Mouse (Mus musculus) ES-E14 (cell line): Measurements from ENCODE around the gene Styx. TPM values are rescaled to one million over a fixed set of nuclear protein-coding genes. Genes with fewer than 3 reads are reported as not detected.

ENCODE experiments used
- DNase-seq: peaks from one replicate; pipeline ENCODE4 v3.0.0-alpha.2; 2013; ENCODE audit warnings: low read depth, low spot score
- H3K27ac ChIP-seq: 2 replicates; pipeline ENCODE4 v1.5.1; 2012; ENCODE audit warnings: low read depth, mild to moderate bottlenecking, low read length, moderate library complexity, mixed read lengths; ENCODE audit not compliant: poor library complexity, insufficient read depth, severe bottlenecking
- H3K36me3 ChIP-seq: 2 replicates; pipeline ENCODE4 v1.6.1; 2012; ENCODE audit warnings: mild to moderate bottlenecking, low read length, moderate library complexity, mixed read lengths; ENCODE audit not compliant: control insufficient read depth, poor library complexity, insufficient read depth, severe bottlenecking
- H3K4me1 ChIP-seq, 2 experiments: fragments of 150-350 bp in 1 of 2; sonication (generic) in 1 of 2; 2 replicates each; pipeline ENCODE4 v1.6.1; 2012; ENCODE audit warnings: low read length in 2 of 2, mild to moderate bottlenecking in 1 of 2, mixed read lengths in 1 of 2; ENCODE audit not compliant: control insufficient read depth in 2 of 2, insufficient read depth in 2 of 2, poor library complexity in 1 of 2
- H3K4me3 ChIP-seq, 2 experiments: fragments of 150-350 bp in 1 of 2; sonication (generic) in 1 of 2; 2 replicates each; pipeline ENCODE4 v1.5.1; 2012; ENCODE audit warnings: low read length in 2 of 2, low read depth in 1 of 2, mild to moderate bottlenecking in 1 of 2, mixed read lengths in 1 of 2; ENCODE audit not compliant: insufficient read depth in 1 of 2, poor library complexity in 1 of 2, severe bottlenecking in 1 of 2
- H3K9ac ChIP-seq: 2 replicates; pipeline ENCODE4 v1.6.1; 2012; ENCODE audit warnings: low read depth, mild to moderate bottlenecking, low read length, mixed read lengths; ENCODE audit not compliant: poor library complexity, insufficient read depth, severe bottlenecking
- H3K9me3 ChIP-seq: fragments of 150-350 bp; sonication (generic); 2 replicates; pipeline ENCODE4 v1.6.1; 2012; ENCODE audit warnings: low read depth, mild to moderate bottlenecking, low read length; ENCODE audit not compliant: control insufficient read depth, insufficient read depth
- CHD2 ChIP-seq: IDR thresholded peaks from 2 replicates; pipeline ENCODE4 v1.6.1; 2014; ENCODE audit warnings: mild to moderate bottlenecking, low read depth, low read length, inconsistent platforms
- HCFC1 ChIP-seq: IDR thresholded peaks from 2 replicates; pipeline ENCODE4 v1.6.1; 2012; ENCODE audit warnings: low read length, inconsistent platforms, borderline replicate concordance; ENCODE audit not compliant: insufficient read depth
- MAFK ChIP-seq: IDR thresholded peaks from 2 replicates; pipeline ENCODE4 v1.6.1; 2014; ENCODE audit warnings: mild to moderate bottlenecking, low read depth, low read length, inconsistent platforms; ENCODE audit not compliant: insufficient read depth
- ZC3H11A ChIP-seq: IDR thresholded peaks from 2 replicates; pipeline ENCODE4 v1.6.1; 2012; ENCODE audit warnings: low read depth, mild to moderate bottlenecking, inconsistent platforms, low read length, borderline replicate concordance
- ZNF384 ChIP-seq: IDR thresholded peaks from 2 replicates; pipeline ENCODE4 v1.6.1; 2012; ENCODE audit warnings: low read depth, low read length, inconsistent platforms
- in situ Hi-C, 2 experiments: fragments of 600-800 bp; cut with MboI; formaldehyde crosslinking; loops; one replicate each; pipeline ENCODE4 v1.15.1; 2025; ENCODE audit warnings: low sequenced_read_pairs in 2 of 2, inconsistent platforms in 1 of 2; ENCODE audit not compliant: unreplicated experiment in 2 of 2
- total RNA-seq: library from RNA; depleted of rRNA; stranded (reverse); fragments of 300-350 nt; gene quantifications from 2 replicates; pipeline ENCODE4 v1.2.3, GENCODE M21; 2012

The Styx gene
- total RNA-seq, 1 experiment, result 19.1 TPM

- DNase-seq, result no peak
- Histone ChIP-seq H3K27ac (no peak overlapping the region), H3K36me3 (no peaks in the 10 kb centered on the region), H3K9me3 (no peaks in the 10 kb centered on the region), H3K4me3 (peak overlapping the region; percentile 91 to 94), H3K4me1 (peaks cover 2 to 7% of the 10 kb centered on the region in 2 experiments; a peak in 2 of 4 replicates), H3K9ac (peak overlapping the region; percentile 87)
- in situ Hi-C loops, result no loop called here
- no peak for TF ChIP-seq MAFK
Observed at GRCm38 (mm10) chr14:45317921-45318411, 32.9 kb upstream of the Styx start.

DNA sequence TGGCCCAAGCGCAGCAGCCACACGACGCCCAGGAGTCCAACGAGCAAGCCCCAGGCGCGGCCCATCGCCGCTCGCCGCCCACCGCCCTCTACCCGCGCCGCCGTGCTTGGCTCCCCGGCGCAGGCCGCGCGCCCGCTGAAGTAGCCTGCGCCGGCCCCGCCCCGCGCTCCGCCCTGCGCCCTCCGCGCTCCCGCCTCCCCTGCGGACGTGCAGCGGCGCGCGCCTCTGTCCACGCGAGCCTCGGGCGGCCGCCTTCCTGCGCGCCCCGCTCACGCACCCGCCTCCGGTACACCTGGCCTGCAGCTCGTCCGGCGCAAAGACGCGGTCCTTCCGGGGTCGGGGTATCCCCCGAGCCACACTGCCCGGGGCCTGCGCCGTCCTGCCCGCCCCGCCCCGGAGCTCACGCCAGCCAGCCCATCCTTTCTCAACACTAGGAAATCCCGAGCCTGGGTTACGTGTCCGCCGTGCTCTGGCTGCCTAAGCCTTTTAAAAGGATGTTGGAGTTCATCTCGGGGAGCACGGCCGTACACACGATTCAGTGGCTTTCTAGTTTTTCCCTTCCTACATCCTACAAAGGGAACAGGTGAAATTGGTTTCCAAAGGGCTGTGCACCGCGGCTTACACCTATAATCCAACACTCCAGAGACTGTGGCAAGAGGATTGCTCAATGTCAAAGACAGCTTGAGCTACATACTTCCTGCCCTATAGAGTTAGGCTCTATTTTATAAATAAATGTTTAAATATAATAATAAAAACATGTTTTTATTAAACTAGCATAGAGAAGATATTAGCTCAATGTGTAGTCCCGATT, 32.3 kb upstream of the Styx start, which contains the start of gene Ero1l:
Gene Ero1l (minus strand): TSS at position 346 of the 811 bp plus-strand sequence.
- in situ Hi-C loops, result no loop called here
- peaks cover 2 to 7% of the 10 kb centered on the region in 2 experiments; a peak in 2 of 4 replicates for H3K4me1 ChIP-seq
- DNase-seq, result peak; percentile 52
- TF ChIP-seq ZC3H11A (no peak), MAFK (no peak), ZNF384 (no peak), CHD2 (no peak)
- no peaks in the 10 kb centered on the region for H3K9me3 ChIP-seq
- peak within 1 kb of the TSS; percentile 87 for H3K9ac ChIP-seq
- peak within 1 kb of the TSS; percentile 61; the same call in 1 of the 2 replicates for H3K27ac ChIP-seq
- peak within 1 kb of the TSS; percentile 91 to 94 for H3K4me3 ChIP-seq
- H3K36me3 ChIP-seq, result no peaks in the 10 kb centered on the region

DNA sequence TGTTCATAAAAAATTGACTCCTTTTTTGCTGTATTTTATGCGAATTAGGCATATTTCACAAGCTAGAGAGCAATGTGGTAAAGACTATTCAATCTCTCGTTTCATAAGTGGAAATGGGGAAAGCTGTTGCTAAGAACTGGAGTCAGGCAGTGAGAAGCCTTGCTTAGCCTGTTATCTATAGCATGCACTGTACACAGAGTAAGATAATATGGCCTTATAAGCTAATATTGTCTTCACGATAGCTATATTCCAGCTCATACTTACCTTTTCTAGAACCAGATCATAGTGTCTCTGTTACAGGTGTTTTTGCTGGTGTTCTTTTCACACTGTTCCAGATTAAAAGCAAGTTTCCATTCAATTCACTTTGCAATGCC, 31.7 kb upstream of the Styx start:
- Histone ChIP-seq H3K27ac (no peak overlapping the region), H3K4me1 (peaks cover 2 to 7% of the 10 kb centered on the region in 2 experiments; a peak in 2 of 4 replicates), H3K36me3 (no peaks in the 10 kb centered on the region), H3K9me3 (no peaks in the 10 kb centered on the region), H3K9ac (no peak overlapping the region), H3K4me3 (peak overlapping the region in 1 of 2 experiments; percentile 73; a peak in 1 of 4 replicates)
- in situ Hi-C loops, result no loop called here
- DNase-seq, result no peak
- TF ChIP-seq ZNF384 (no peak), CHD2 (no peak), MAFK (no peak), HCFC1 (no peak), ZC3H11A (no peak)

GRCm38 (mm10) chr14:45320111-45320510, 30.8 kb upstream of the Styx start:
- no peak for DNase-seq
- H3K36me3 ChIP-seq, result no peaks in the 10 kb centered on the region
- TF ChIP-seq HCFC1 (no peak), MAFK (no peak), ZC3H11A (no peak), CHD2 (no peak)
- in situ Hi-C loops, result no loop called here
- H3K27ac ChIP-seq, result no peak overlapping the region
- no peak overlapping the region for H3K9ac ChIP-seq
- H3K4me1 ChIP-seq, result peaks cover 2 to 7% of the 10 kb centered on the region in 2 experiments; a peak in 2 of 4 replicates
- no peaks in the 10 kb centered on the region for H3K9me3 ChIP-seq
- no peak overlapping the region for H3K4me3 ChIP-seq
